Mouse (Mus musculus): Measurements from ENCODE around the gene Actl7b.

DNA sequence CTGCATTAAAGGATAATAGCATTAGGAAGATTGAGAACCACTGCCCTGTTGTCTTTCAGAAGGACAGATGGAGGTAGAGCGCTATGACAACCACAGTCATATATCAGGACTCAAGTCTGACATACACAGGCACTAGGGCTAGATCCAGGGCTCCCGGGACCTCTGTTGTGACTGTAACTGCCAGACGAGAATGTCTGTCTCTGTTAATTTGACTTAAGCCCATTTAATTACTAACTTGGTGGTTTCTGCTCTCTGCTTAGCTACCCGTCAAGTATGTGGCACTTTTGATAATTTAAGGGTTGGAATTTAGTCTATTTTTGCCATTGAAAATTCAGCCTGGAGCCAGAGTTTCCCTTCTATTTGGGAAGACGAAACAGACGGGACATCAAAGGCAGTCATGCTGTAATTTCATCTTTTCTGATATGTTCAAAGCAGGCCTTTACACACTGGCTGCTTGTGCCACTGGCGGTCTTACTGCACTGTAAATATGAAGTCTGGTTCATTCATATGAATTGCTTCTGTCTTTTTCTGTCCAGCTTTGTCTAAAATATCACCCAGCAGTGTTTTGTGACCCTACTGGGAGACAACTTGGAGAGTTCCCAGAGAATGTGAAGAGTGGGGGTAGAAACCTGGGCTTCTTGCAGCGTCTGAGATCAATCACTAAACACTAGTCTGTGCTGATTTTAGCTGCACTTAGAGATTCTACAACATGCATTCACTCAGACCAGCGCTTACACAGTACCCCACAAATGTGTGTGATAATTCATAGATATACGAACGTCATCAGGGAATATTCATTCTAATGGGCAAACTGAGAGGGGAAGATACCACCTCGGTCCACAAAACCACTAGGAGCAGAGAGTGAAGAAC, 22.4 kb downstream of the Actl7b start:
- TF ChIP-seq CTCF (IDR thresholded peaks at IDR 0.05; ENCODE audit: extremely low read depth, insufficient read length, insufficient replicate concordance, low read depth, low read length) (no peak), POLR2A (IDR thresholded peaks at IDR 0.05; ENCODE audit: low read depth, low read length) (no peak)
